Mouse (Mus musculus) adrenal gland, postnatal 4 days (tissue): ENCODE data around the gene Slc24a3. TPM values are rescaled to one million over a fixed set of nuclear protein-coding genes. Genes with fewer than 3 reads are reported as not detected.

ENCODE experiments used
- DNase-seq, 2 experiments: peaks; one replicate each; pipeline ENCODE4 v3.0.0; 2021 to 2022; ENCODE audit warnings: low spot score in 2 of 2, mixed read lengths in 2 of 2
- total RNA-seq, 2 experiments: library from RNA; stranded (reverse); gene quantifications; 2 replicates each; pipeline ENCODE4 v1.2.3; 2021

Gene Slc24a3
- total RNA-seq, 2 experiments from 2014 or later, result 14.4 to 18.3 TPM

GRCm38 (mm10) chr2:145196501-145197042 is 29.0 kb downstream of the Slc24a3 start:
- no peak for DNase-seq

- no peak for DNase-seq
These were observed 29.5 kb downstream of the Slc24a3 start for GRCm38 (mm10) chr2:145197076-145197475.

- DNase-seq, result no peak
These were observed 46.0 kb downstream of the Slc24a3 start for GRCm38 (mm10) chr2:145213587-145213986.

GRCm38 (mm10) chr2:145214086-145214831 is 46.7 kb downstream of the Slc24a3 start:
- no peak for DNase-seq

GRCm38 (mm10) chr2:145216580-145216979 is 49.0 kb downstream of the Slc24a3 start:
- DNase-seq, result no peak

GRCm38 (mm10) chr2:145217422-145217821 is 49.9 kb downstream of the Slc24a3 start:
- DNase-seq, result no peak

- DNase-seq, result no peak
These were observed 51.7 kb downstream of the Slc24a3 start for GRCm38 (mm10) chr2:145219246-145219645.

GRCm38 (mm10) chr2:145223646-145224045 is 56.1 kb downstream of the Slc24a3 start:
- DNase-seq, result no peak

GRCm38 (mm10) chr2:145225640-145226039 is 58.1 kb downstream of the Slc24a3 start:
- DNase-seq, result no peak

GRCm38 (mm10) chr2:145226100-145226499 is 58.5 kb downstream of the Slc24a3 start:
- no peak for DNase-seq

- DNase-seq, result no peak
These were observed 59.8 kb downstream of the Slc24a3 start for GRCm38 (mm10) chr2:145227351-145227750.

GRCm38 (mm10) chr2:145232764-145233484 is 65.4 kb downstream of the Slc24a3 start:
- DNase-seq, result no peak

- no peak for DNase-seq
These were observed 66.2 kb downstream of the Slc24a3 start for GRCm38 (mm10) chr2:145233547-145234398.

GRCm38 (mm10) chr2:145246384-145246783 is 78.8 kb downstream of the Slc24a3 start:
- no peak for DNase-seq

- DNase-seq, result no peak
These were observed 80.6 kb downstream of the Slc24a3 start for GRCm38 (mm10) chr2:145248185-145248584.

- peak in 1 of 2 experiments; percentile 49 for DNase-seq
These were observed 89.8 kb downstream of the Slc24a3 start for GRCm38 (mm10) chr2:145257332-145257731.

- no peak for DNase-seq
These were observed 90.3 kb downstream of the Slc24a3 start for GRCm38 (mm10) chr2:145257855-145258254.

- no peak for DNase-seq
These were observed 93.0 kb downstream of the Slc24a3 start for GRCm38 (mm10) chr2:145260574-145260973.

- DNase-seq, result no peak
These were observed 94.6 kb downstream of the Slc24a3 start for GRCm38 (mm10) chr2:145262153-145262552.

GRCm38 (mm10) chr2:145266723-145267122 is 99.2 kb downstream of the Slc24a3 start:
- no peak for DNase-seq

- DNase-seq, result no peak
These were observed 101.4 kb downstream of the Slc24a3 start for GRCm38 (mm10) chr2:145268971-145269370.
